Mouse (Mus musculus): ENCODE measurements around the gene Lce1a1. TPM values are rescaled to one million over a fixed set of nuclear protein-coding genes. Genes with fewer than 3 reads are reported as not detected.

Lce1a1 gene
- polyA plus RNA-seq, 1 experiment from 2014 or later = not detected

DNA sequence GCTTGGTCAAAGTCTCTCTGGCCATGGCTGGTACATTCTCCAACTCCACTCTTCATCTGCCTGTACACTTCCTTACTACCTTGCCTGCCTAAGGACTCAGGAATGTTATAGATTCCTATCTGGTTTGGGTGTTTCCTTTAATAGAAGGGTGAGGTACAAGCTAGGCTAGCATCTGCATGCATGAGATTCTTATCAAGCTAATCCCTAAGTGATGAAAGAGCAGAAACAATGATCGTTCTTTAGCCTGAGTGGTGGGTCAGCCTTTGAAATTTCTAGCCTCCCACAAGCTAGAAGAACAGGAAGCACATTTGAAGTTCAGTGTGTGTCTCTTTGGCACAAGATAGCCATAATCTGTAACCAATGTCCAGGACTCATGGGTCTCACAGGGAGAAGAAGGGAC is 38.3 kb downstream of the Lce1a1 start:
- WGBS = 33% methylated on average over 1 of the region's 1 CpGs
- Histone ChIP-seq H3K36me3 (no peaks in the 10 kb centered on the region), H3K4me1 (no peaks in the 10 kb centered on the region), H3K9me3 (no peaks in the 10 kb centered on the region), H3K27ac (replicated peaks) (no peak overlapping the region), H3K4me2 (no peak overlapping the region), H3K9ac (no peak overlapping the region), H3K27me3 (replicated peaks) (no peaks in the 10 kb centered on the region), H3K4me3 (no peak overlapping the region)
- ATAC-seq (ENCODE audit: extremely low read depth, insufficient number of reproducible peaks, low FRiP score, low TSS enrichment) = no peak

DNA sequence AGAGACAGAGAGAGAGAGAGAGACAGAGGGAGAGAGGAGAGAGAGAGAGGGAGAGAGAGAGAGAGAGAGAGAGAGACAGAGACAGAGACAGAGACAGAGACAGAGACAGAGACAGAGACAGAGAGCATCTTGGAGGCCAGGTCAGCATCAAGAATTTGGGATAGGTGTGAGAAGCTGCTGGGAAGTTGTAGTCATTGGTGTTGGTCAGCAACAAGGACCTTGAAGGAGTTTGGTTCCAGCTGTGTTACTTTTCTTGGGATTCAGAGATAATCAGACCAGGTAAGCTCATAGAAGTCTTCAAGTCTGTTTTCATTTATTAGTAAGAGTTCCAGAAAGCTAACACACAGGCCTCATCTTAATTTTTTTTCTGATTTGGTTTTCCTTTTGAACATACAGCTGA is 40.7 kb downstream of the Lce1a1 start, which contains the start of gene 2210017I01Rik:
Gene 2210017I01Rik (minus strand): TSS at position 101 of the 400 bp plus-strand sequence.
- ATAC-seq (ENCODE audit: extremely low read depth, insufficient number of reproducible peaks, low FRiP score, low TSS enrichment) = no peak
- no peaks in the 10 kb centered on the region for H3K36me3 ChIP-seq

DNA sequence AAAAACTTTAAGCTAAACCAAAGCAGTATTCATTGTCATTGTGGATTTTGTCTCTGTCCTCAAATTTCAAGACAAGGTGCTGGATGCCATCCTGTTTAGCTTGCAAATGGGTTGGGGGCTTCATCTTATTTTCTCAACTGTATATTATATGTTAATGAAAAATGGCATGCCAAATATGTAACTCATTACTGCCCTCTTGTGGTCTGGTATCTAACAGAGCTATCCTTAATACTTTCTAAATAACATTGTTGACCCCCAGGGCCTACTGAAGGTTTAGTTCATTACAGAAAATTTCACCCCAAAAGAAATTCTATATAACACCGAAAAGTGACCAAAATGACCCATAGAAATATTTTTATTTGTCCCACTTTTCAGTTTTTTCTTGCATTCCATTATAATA is 45.9 kb downstream of the Lce1a1 start:
- H3K4me2 ChIP-seq = no peak overlapping the region
- no peaks in the 10 kb centered on the region for H3K27me3 ChIP-seq (replicated peaks)
- H3K27ac ChIP-seq (replicated peaks) = no peak overlapping the region
- 18% methylated on average over 1 of the region's 1 CpGs for WGBS
- H3K4me3 ChIP-seq = no peak overlapping the region
- ATAC-seq (ENCODE audit: extremely low read depth, insufficient number of reproducible peaks, low FRiP score, low TSS enrichment) = no peak
- H3K36me3 ChIP-seq = no peaks in the 10 kb centered on the region
- peaks cover 3% of the 10 kb centered on the region; the same call in 1 of the 2 replicates for H3K9me3 ChIP-seq
- no peaks in the 10 kb centered on the region for H3K4me1 ChIP-seq
- no peak overlapping the region for H3K9ac ChIP-seq

More for the DNA sequence above, 40.7 kb downstream of the Lce1a1 start, which contains the start of gene 2210017I01Rik:
- Histone ChIP-seq H3K4me3 (no peak within 1 kb of the TSS), H3K27me3 (replicated peaks) (no peaks in the 10 kb centered on the region), H3K9ac (no peak within 1 kb of the TSS), H3K9me3 (no peaks in the 10 kb centered on the region), H3K27ac (replicated peaks) (no peak within 1 kb of the TSS), H3K4me2 (no peak within 1 kb of the TSS), H3K4me1 (no peaks in the 10 kb centered on the region)

DNA sequence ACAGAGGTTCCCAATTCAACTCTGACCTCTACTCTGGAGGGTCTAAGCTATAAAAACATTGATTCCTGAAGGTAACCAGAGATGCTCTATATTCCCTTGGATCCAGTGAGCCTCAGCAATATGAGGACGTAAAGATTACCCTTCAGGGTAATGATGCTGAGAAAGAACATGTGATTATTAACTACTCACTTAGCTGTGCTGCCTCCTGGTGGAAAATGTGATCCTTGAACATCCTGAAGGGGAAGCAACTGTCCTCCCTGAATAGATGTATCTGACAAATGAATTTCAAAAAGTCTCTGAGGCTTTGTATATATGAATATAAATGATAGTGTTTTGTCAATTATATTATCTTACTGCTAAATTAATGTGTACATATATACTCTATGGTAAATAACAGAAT is 47.7 kb downstream of the Lce1a1 start:
- 60% methylated on average over 1 of the region's 1 CpGs for WGBS
- peaks cover 3% of the 10 kb centered on the region; the same call in 1 of the 2 replicates for H3K9me3 ChIP-seq
- H3K9ac ChIP-seq = no peak overlapping the region
- H3K27ac ChIP-seq (replicated peaks) = no peak overlapping the region
- H3K4me2 ChIP-seq = no peak overlapping the region
- H3K4me3 ChIP-seq = no peak overlapping the region
- H3K36me3 ChIP-seq = no peaks in the 10 kb centered on the region
- no peak for ATAC-seq (ENCODE audit: extremely low read depth, insufficient number of reproducible peaks, low FRiP score, low TSS enrichment)
- no peaks in the 10 kb centered on the region for H3K4me1 ChIP-seq
- H3K27me3 ChIP-seq (replicated peaks) = no peaks in the 10 kb centered on the region

DNA sequence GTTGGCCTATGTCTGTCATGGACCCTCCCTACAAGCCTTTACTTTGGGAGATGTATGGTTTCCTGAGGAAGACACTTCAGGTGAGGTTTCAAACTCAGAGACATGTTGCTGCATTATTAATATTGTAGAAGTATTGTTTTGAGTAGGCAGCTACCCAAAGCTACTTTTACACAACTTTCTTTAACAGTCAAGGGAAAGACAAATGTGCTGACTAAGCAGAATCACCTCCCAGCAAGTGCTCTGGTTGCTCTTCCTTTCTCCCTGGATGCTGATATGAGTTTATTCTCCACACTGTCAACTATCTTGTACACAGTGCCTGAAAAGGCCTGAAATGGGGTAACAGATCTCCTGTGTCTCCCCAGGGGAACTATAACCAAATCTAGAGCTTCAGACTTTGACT is 48.1 kb downstream of the Lce1a1 start:
- H3K4me2 ChIP-seq = no peak overlapping the region
- H3K9me3 ChIP-seq = peaks cover 3% of the 10 kb centered on the region; the same call in 1 of the 2 replicates
- H3K4me3 ChIP-seq = no peak overlapping the region
- ATAC-seq (ENCODE audit: extremely low read depth, insufficient number of reproducible peaks, low FRiP score, low TSS enrichment) = no peak
- H3K27me3 ChIP-seq (replicated peaks) = no peaks in the 10 kb centered on the region
- no peaks in the 10 kb centered on the region for H3K36me3 ChIP-seq
- no peak overlapping the region for H3K27ac ChIP-seq (replicated peaks)
- H3K4me1 ChIP-seq = no peaks in the 10 kb centered on the region
- no peak overlapping the region for H3K9ac ChIP-seq

DNA sequence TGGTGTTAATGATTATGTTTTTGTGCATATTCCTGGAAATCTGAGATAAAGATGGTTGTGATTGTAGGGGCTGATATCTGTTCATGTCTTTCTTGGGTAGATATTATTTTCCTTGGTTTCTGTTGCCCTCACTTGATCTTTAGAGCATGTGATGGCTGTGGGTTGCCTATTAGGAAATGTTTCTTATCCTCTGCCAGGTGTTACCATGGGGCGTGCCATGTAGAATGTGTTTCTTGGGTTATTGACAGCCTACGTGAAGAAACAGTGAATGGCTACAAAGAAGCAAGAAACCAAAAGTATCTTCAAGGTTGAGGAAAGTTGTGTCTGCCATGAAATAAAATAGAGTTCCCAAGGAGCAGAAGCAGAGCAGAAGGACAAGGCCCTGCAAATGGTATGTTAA is 49.7 kb downstream of the Lce1a1 start:
- 70% methylated on average over 2 of the region's 2 CpGs for WGBS
- Histone ChIP-seq H3K4me1 (no peaks in the 10 kb centered on the region), H3K9ac (no peak overlapping the region), H3K4me3 (no peak overlapping the region), H3K27ac (replicated peaks) (no peak overlapping the region), H3K9me3 (peaks cover 3% of the 10 kb centered on the region; the same call in 1 of the 2 replicates), H3K4me2 (no peak overlapping the region), H3K27me3 (replicated peaks) (no peaks in the 10 kb centered on the region), H3K36me3 (no peaks in the 10 kb centered on the region)
- no peak for ATAC-seq (ENCODE audit: extremely low read depth, insufficient number of reproducible peaks, low FRiP score, low TSS enrichment)

Other genes starting within 250 kb of the Lce1a1 start
- not detected in 2 replicates for gene Sprr2i, start 240.3 kb downstream of the Lce1a1 start, polyA plus RNA-seq (2015; fragmentation: Nextera tagmentation; extraction: Ambion mirVana)
- gene Sprr2j-ps, start 230.2 kb downstream of the Lce1a1 start, polyA plus RNA-seq (2015; fragmentation: Nextera tagmentation; extraction: Ambion mirVana) = not detected in 2 replicates
- gene Gm9774, start 218.9 kb downstream of the Lce1a1 start, polyA plus RNA-seq (2015; fragmentation: Nextera tagmentation; extraction: Ambion mirVana) = 6.5 and 6.8 TPM in 2 replicates
- not detected in 2 replicates for gene Sprr2k, start 215.7 kb downstream of the Lce1a1 start, polyA plus RNA-seq (2015; fragmentation: Nextera tagmentation; extraction: Ambion mirVana)
- gene Sprr1b, start 209.5 kb downstream of the Lce1a1 start, polyA plus RNA-seq (2015; fragmentation: Nextera tagmentation; extraction: Ambion mirVana) = not detected in 2 replicates
- gene Sprr3, start 189.6 kb downstream of the Lce1a1 start, polyA plus RNA-seq (2015; fragmentation: Nextera tagmentation; extraction: Ambion mirVana) = not detected in 2 replicates
- 0.19 and 0.31 TPM in 2 replicates for gene Sprr1a, start 162.4 kb downstream of the Lce1a1 start, polyA plus RNA-seq (2015; fragmentation: Nextera tagmentation; extraction: Ambion mirVana)
- not detected in 2 replicates for gene Sprr4, start 147.8 kb downstream of the Lce1a1 start, polyA plus RNA-seq (2015; fragmentation: Nextera tagmentation; extraction: Ambion mirVana)
- not detected in 2 replicates for gene 2310046K23Rik, start 113.8 kb downstream of the Lce1a1 start, polyA plus RNA-seq (2015; fragmentation: Nextera tagmentation; extraction: Ambion mirVana)
- gene Ivl, start 74.6 kb downstream of the Lce1a1 start, polyA plus RNA-seq (2015; fragmentation: Nextera tagmentation; extraction: Ambion mirVana) = not detected in 2 replicates
- not detected in 2 replicates for gene Smcp, start 59.3 kb downstream of the Lce1a1 start, polyA plus RNA-seq (2015; fragmentation: Nextera tagmentation; extraction: Ambion mirVana)
- not detected in 2 replicates for gene 2210017I01Rik, start 40.8 kb downstream of the Lce1a1 start, polyA plus RNA-seq (2015; fragmentation: Nextera tagmentation; extraction: Ambion mirVana)
- not detected in 2 replicates for gene Lce6a, start 26.6 kb downstream of the Lce1a1 start, polyA plus RNA-seq (2015; fragmentation: Nextera tagmentation; extraction: Ambion mirVana)
- gene Lce1b, start 8.6 kb upstream of the Lce1a1 start, polyA plus RNA-seq (2015; fragmentation: Nextera tagmentation; extraction: Ambion mirVana) = not detected in 2 replicates
- not detected in 2 replicates for gene Lce1a2, start 22.0 kb upstream of the Lce1a1 start, polyA plus RNA-seq (2015; fragmentation: Nextera tagmentation; extraction: Ambion mirVana)
- not detected in 2 replicates for gene Lce1c, start 30.9 kb upstream of the Lce1a1 start, polyA plus RNA-seq (2015; fragmentation: Nextera tagmentation; extraction: Ambion mirVana)
- gene Lce1d, start 38.9 kb upstream of the Lce1a1 start, polyA plus RNA-seq (2015; fragmentation: Nextera tagmentation; extraction: Ambion mirVana) = not detected in 2 replicates
- gene Lce1e, start 60.8 kb upstream of the Lce1a1 start, polyA plus RNA-seq (2015; fragmentation: Nextera tagmentation; extraction: Ambion mirVana) = not detected in 2 replicates
- gene Lce1f, start 72.0 kb upstream of the Lce1a1 start, polyA plus RNA-seq (2015; fragmentation: Nextera tagmentation; extraction: Ambion mirVana) = not detected in 2 replicates
- gene Gm38119, start 90.8 kb upstream of the Lce1a1 start, polyA plus RNA-seq (2015; fragmentation: Nextera tagmentation; extraction: Ambion mirVana) = not detected in 2 replicates
- not detected in 2 replicates for gene Lce1g, start 104.0 kb upstream of the Lce1a1 start, polyA plus RNA-seq (2015; fragmentation: Nextera tagmentation; extraction: Ambion mirVana)
- gene Lce1h, start 116.8 kb upstream of the Lce1a1 start, polyA plus RNA-seq (2015; fragmentation: Nextera tagmentation; extraction: Ambion mirVana) = not detected in 2 replicates
- not detected in 2 replicates for gene Lce1i, start 130.6 kb upstream of the Lce1a1 start, polyA plus RNA-seq (2015; fragmentation: Nextera tagmentation; extraction: Ambion mirVana)
- not detected in 2 replicates for gene Lce1j, start 142.2 kb upstream of the Lce1a1 start, polyA plus RNA-seq (2015; fragmentation: Nextera tagmentation; extraction: Ambion mirVana)
- gene Lce1k, start 159.6 kb upstream of the Lce1a1 start, polyA plus RNA-seq (2015; fragmentation: Nextera tagmentation; extraction: Ambion mirVana) = not detected in 2 replicates
- gene Kprp, start 178.9 kb upstream of the Lce1a1 start, polyA plus RNA-seq (2015; fragmentation: Nextera tagmentation; extraction: Ambion mirVana) = not detected in 2 replicates
- gene Lce1l, start 203.0 kb upstream of the Lce1a1 start, polyA plus RNA-seq (2015; fragmentation: Nextera tagmentation; extraction: Ambion mirVana) = not detected in 2 replicates
- not detected in 2 replicates for gene 2310050C09Rik, start 221.9 kb upstream of the Lce1a1 start, polyA plus RNA-seq (2015; fragmentation: Nextera tagmentation; extraction: Ambion mirVana)